Mouse (Mus musculus) testis, adult 2 months (tissue): ENCODE data around the gene Suclg2.

Experiments
- CTCF ChIP-seq: fragments of 200-500 bp; IDR thresholded peaks from 2 replicates; pipeline ENCODE4 v1.5.1; 2012; ENCODE audit warnings: low read depth, mild to moderate bottlenecking, inconsistent platforms, low read length, moderate library complexity; ENCODE audit not compliant: control insufficient read depth, insufficient read depth, insufficient replicate concordance
- POLR2A ChIP-seq: fragments of 200-500 bp; IDR thresholded peaks from 2 replicates; pipeline ENCODE4 v1.6.1; 2012; ENCODE audit warnings: low read depth, mild to moderate bottlenecking, inconsistent platforms, low read length, moderate library complexity; ENCODE audit not compliant: control insufficient read depth

DNA sequence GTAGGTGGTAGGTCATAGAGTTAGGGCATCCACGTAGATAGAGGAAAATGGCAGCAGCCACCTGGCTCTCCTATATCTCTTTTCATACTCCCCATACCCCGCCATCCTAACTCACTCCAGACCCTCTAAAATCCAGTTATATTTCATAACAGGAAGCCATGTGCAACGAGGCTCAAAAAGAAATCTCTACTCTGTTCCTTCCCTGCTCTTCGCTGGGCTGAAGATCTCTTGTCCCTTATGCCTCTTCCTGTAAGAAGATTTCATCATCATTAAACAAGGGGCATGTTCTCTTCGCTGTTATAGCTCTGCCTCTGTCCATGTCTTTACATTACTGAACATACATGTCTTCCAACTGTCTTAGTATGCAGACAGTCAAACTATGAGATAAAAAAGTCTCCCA, 10.8 kb upstream of the Suclg2 start:
- TF ChIP-seq CTCF (no peak), POLR2A (no peak)
